Mouse (Mus musculus) lung, adult 2 months (tissue): ENCODE results near the gene Edn1. TPM values are rescaled to one million over a fixed set of nuclear protein-coding genes. Genes with fewer than 3 reads are reported as not detected.

Experiments used
- DNase-seq: peaks from one replicate; pipeline ENCODE4 v3.0.0; 2022
- H3K4me1 ChIP-seq: fragments of 200-500 bp; 2 replicates; pipeline ENCODE4 v1.6.1; 2011; ENCODE audit warnings: low read length; ENCODE audit not compliant: control insufficient read depth, insufficient read depth
- H3K4me3 ChIP-seq: fragments of 200-500 bp; replicated peaks from 2 replicates; pipeline ENCODE3; 2011; ENCODE audit warnings: low read depth, mild to moderate bottlenecking, control low read depth, low read length; ENCODE audit errors: extremely low read depth
- CTCF ChIP-seq: fragments of 200-500 bp; IDR thresholded peaks from 2 replicates; pipeline ENCODE4 v1.5.1; 2011; ENCODE audit warnings: mild to moderate bottlenecking, low read length, control low read depth; ENCODE audit not compliant: insufficient read depth
- POLR2A ChIP-seq: fragments of 200-500 bp; IDR thresholded peaks from 2 replicates; pipeline ENCODE4 v1.6.1; 2011; ENCODE audit warnings: low read depth, mild to moderate bottlenecking, control low read depth, low read length, borderline replicate concordance; ENCODE audit errors: extremely low read depth
- WGBS: fragments of 180-500 bp; shearing (Covaris S2); methylation state at CpG from one replicate; pipeline ENCODE4 v1.1.7; 2018; 5-methylcytosine and 5-hydroxymethylcytosine counted together
- polyA plus RNA-seq: library from polyadenylated mRNA; depleted of rRNA; stranded (reverse); fragments of >200 nt; gene quantifications from 2 replicates; pipeline ENCODE4 v1.2.3, GENCODE M21; 2012

Edn1 gene
- polyA plus RNA-seq, 1 experiment, result 18.2 TPM

DNA sequence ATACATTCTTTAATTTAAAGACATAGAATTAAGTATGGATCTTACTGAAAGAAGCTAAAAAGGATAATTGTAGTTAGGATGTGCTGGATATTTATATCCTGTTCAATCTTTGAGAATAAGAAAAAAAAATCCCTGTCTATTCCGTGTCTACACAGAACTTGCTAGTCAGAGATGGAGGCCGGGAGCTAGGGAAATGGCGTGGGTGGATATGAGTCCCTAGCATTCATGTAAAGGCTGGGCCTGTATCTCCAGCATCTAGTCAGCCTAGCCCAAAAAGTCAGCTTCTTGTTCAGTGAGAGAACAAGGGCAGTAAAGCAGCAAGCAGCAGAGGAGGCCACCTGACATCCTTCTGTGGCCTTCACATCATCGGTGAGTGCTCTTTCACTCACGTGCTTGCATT is 8.7 kb upstream of the Edn1 start:
- TF ChIP-seq POLR2A, result no peak
- TF ChIP-seq CTCF, result no peak
- H3K4me3 ChIP-seq, result no peak overlapping the region
- H3K4me1 ChIP-seq, result no peaks in the 10 kb centered on the region
- no peak for DNase-seq
- 78% methylated on average over 5 of the region's 5 CpGs for WGBS

- WGBS, result 60% methylated on average over 8 of the region's 8 CpGs
- H3K4me3 ChIP-seq, result no peak overlapping the region
- peaks cover 4% of the 10 kb centered on the region for H3K4me1 ChIP-seq
- TF ChIP-seq CTCF, result no peak
- no peak for TF ChIP-seq POLR2A
- no peak for DNase-seq
Observed at GRCm38 (mm10) chr13:42298302-42298701, 3.0 kb upstream of the Edn1 start.

GRCm38 (mm10) chr13:42298766-42299165 is 2.5 kb upstream of the Edn1 start:
- TF ChIP-seq POLR2A, result no peak
- TF ChIP-seq CTCF, result no peak
- H3K4me1 ChIP-seq, result peaks cover 4% of the 10 kb centered on the region
- DNase-seq, result no peak
- no peak overlapping the region for H3K4me3 ChIP-seq

DNA sequence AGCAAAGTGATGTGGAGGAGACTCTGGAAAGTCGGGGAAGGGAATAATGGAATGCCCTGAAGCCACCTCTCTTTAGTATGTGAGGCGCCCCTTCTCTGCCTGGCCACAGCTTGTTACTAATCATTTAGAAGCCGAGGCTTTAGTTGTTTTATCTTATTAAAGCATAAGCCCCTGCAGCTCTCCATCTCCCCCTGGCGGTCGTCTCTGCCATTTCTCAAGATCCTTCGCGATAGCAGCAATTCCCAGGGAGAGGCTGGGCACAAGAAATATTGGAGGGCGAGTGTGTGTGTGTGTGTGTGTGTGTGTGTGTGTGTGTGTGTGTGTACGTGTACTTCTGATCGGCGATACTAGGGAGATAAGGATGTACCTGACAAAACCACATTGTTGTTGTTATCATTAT is 709 bp upstream of the Edn1 start:
- Histone ChIP-seq H3K4me1 (peaks cover 7% of the 10 kb centered on the region), H3K4me3 (peak overlapping the region; percentile 73)
- TF ChIP-seq CTCF, result peak; percentile 80
- no peak for TF ChIP-seq POLR2A
- DNase-seq, result peak; percentile 83
- WGBS, result 4% methylated on average over 11 of the region's 11 CpGs

DNA sequence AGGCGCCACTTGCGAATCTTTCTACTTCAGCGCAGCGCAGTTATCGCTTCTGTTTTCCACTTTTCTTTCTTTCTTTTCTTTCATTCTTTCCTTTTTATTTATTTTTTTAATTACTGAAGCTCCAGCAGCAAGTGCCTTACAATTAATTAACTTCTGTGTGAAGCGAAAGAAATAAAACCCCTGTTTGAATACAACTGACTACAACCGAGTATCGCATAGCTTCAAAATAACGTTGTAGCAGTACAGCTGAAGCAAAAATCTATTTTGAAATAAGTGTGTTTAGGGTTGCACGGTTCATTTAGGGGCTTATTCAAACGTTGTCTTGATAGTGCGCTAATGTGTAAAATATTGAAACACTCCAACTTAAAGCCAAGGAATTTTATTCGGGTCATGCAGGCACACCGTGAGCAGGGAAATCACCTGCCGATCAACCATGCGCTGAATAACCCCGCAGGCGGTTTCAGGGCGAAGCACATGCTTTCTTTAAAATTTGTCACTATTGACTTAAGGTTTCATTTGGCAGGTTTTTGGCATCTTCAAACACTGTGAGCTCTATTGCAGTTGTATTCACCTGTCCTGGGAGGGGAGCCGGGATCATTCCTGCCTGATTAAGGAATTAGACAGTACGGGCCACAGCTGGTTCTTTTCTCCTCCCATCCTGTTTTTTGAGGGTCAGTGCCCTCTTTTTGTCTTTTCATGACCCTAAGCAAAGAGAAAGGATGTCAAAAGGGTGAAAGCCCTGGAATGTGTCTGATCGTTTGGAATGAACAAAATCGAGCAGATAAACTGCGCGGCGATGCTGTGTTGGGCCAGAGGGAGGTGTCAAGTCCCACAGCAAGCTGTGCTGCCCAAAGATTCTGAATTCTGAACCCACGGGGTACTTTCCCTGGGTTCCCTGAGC is 935 bp downstream of the Edn1 start:
- TF ChIP-seq POLR2A (0 out of 2 replicates have a peak, but pooled peaks have one; percentile 7), CTCF (peak; percentile 45)
- Histone ChIP-seq H3K4me1 (peaks cover 10% of the 10 kb centered on the region), H3K4me3 (peak overlapping the region; percentile 73)
- DNase-seq, result peak; percentile 42
- WGBS, result 8% methylated on average over 27 of the region's 27 CpGs

DNA sequence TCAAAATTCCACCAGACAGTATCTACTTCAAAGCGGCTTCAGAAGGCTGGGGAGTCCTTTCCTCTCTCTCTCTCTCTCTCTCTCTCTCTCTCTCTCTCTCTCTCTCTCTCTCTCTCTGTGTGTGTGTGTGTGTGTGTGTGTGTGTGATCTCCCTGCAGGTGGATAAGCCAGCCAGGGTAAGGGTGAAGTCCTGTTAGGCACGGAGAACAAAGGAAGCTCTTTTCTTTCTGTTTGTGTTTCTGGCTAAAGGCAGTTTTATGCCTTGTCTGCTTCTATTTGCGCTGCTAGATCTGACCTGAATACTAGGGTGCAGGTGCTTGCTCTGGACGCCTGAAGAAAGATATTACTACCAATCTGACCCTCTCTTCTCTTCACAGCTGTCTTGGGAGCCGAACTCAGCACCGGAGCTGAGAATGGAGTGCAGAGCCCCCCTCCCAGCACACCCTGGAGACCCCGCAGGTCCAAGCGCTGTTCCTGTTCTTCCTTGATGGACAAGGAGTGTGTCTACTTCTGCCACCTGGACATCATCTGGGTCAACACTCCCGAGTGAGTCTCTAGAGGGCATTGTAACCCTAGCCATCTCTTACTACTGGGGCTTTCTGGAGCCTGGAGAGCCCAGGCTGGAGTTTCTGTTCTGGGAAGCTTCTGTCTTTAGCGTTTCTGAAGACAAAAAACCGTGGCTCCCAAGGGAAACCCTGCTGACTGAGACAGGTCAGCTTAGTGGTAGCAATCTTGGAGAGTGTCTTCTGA is 2.1 kb downstream of the Edn1 start:
- no peak for TF ChIP-seq POLR2A
- TF ChIP-seq CTCF, result peak; percentile 24
- Histone ChIP-seq H3K4me1 (peaks cover 8% of the 10 kb centered on the region), H3K4me3 (peak overlapping the region; percentile 73)
- 16% methylated on average over 11 of the region's 11 CpGs for WGBS
- no peak for DNase-seq

- 26% methylated on average over 8 of the region's 8 CpGs for WGBS
- no peak for DNase-seq
- H3K4me3 ChIP-seq, result peak overlapping the region; percentile 73
Observed at GRCm38 (mm10) chr13:42304139-42304538, 2.9 kb downstream of the Edn1 start.

DNA sequence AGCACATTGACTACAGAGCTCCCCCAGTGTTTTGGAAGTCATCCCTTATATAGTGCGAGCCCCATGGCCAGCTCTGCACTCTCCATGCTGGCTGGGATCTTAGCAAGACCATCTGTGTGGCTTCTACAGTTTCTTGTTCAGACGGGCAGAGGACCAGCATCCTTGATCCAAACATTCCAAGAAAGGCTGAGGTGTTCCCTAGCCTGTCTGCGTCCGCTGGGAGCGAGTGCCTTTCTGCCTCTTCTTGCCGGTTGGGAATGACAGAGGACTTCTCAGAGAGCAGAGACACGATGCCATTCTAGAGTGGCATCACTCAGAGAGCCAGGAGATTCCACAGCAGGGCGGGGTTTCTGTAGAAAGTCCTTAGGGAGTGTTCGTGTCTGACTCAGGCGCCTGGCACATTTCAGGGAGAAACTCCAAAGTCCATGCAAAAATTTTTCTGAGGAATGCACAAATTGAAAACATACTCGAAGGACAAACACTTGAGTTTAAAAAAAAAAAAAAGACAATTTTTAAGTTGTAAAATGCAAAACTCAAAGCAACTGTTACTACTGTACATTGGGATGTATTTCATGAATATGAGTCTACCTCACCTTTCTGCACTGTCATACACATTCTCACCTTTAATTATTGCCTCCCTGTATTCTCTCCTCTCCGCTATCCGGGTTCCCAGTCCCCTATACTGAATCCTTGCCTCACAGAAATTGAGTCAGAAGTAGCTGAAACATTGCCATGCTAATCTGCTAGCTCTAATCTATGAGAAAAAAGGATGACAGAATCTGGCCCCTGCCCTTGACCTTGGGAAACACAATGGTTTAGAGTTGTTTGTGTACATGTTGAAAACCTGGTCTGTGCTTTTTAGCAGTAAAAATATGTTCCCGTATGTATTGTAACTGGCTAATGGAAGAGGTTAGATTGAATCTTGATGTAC is 5.9 kb downstream of the Edn1 start:
- Histone ChIP-seq H3K4me1 (peaks cover 6% of the 10 kb centered on the region; the same call in 1 of the 2 replicates), H3K4me3 (no peak overlapping the region)
- no peak for TF ChIP-seq CTCF
- TF ChIP-seq POLR2A, result no peak
- DNase-seq, result no peak
- 59% methylated on average over 14 of the region's 14 CpGs for WGBS

More at GRCm38 (mm10) chr13:42304139-42304538, 2.9 kb downstream of the Edn1 start:
- peaks cover 6% of the 10 kb centered on the region; the same call in 1 of the 2 replicates for H3K4me1 ChIP-seq
- TF ChIP-seq POLR2A (no peak), CTCF (no peak)
